Mouse (Mus musculus) erythroblast, embryonic 14.5 days (primary cell): Measurements from ENCODE around the gene Pced1b. TPM values are rescaled to one million over a fixed set of nuclear protein-coding genes. Genes with fewer than 3 reads are reported as not detected.
"Not testable (repeated sequence)": the region's sequence is repeated elsewhere in the genome, so short reads cannot be mapped to it uniquely, and the experiment has no call there.

Source experiments
- H3K27me3 ChIP-seq: 2 replicates; pipeline ENCODE4 v1.6.1; 2012; ENCODE audit warnings: inconsistent platforms; ENCODE audit not compliant: control insufficient read depth
- H3K36me3 ChIP-seq: 2 replicates; pipeline ENCODE4 v1.6.1; 2012; ENCODE audit warnings: mild to moderate bottlenecking, inconsistent platforms; ENCODE audit not compliant: control insufficient read depth
- H3K4me1 ChIP-seq: 2 replicates; pipeline ENCODE4 v1.6.1; 2012; ENCODE audit warnings: inconsistent platforms; ENCODE audit not compliant: control insufficient read depth
- H3K4me3 ChIP-seq: replicated peaks from 2 replicates; pipeline ENCODE3; 2012; ENCODE audit warnings: moderate library complexity, mild to moderate bottlenecking, inconsistent platforms
- H3K9me3 ChIP-seq: 2 replicates; pipeline ENCODE4 v1.6.1; 2012; ENCODE audit warnings: low read length, inconsistent platforms, mixed read lengths; ENCODE audit not compliant: control insufficient read depth
- GATA1 ChIP-seq: IDR thresholded peaks from 2 replicates; pipeline ENCODE4 v1.6.1; 2012; ENCODE audit warnings: low read length, inconsistent platforms, mixed read lengths
- TAL1 ChIP-seq: IDR thresholded peaks from 3 replicates; pipeline ENCODE4 v1.6.1; 2012; ENCODE audit warnings: low read length, inconsistent platforms, mixed read lengths
- polyA plus RNA-seq: library from polyadenylated mRNA; stranded (reverse); fragments of >175 nt; gene quantifications from 2 replicates; pipeline ENCODE4 v1.2.3, GENCODE M21; 2012

Gene Pced1b
- polyA plus RNA-seq: 1.0 and 1.2 TPM in 2 replicates

GRCm38 (mm10) chr15:97246911-97247790, at the start of gene Pced1b, which contains the start of gene Amigo2:
Gene Pced1b (plus strand): TSS chr15:97247107.
Gene Amigo2 (minus strand): TSS chr15:97247287.
- H3K4me3 ChIP-seq: peak within 1 kb of the TSS; percentile 50
- no peak for TF ChIP-seq GATA1
- no peak for TF ChIP-seq TAL1
- no peaks in the 10 kb centered on the region; the same call in none of the 2 replicates for H3K4me1 ChIP-seq
- peaks cover 69% of the 10 kb centered on the region for H3K27me3 ChIP-seq
- H3K9me3 ChIP-seq: no peaks in the 10 kb centered on the region; the same call in 1 of the 2 replicates
- no peaks in the 10 kb centered on the region for H3K36me3 ChIP-seq

DNA sequence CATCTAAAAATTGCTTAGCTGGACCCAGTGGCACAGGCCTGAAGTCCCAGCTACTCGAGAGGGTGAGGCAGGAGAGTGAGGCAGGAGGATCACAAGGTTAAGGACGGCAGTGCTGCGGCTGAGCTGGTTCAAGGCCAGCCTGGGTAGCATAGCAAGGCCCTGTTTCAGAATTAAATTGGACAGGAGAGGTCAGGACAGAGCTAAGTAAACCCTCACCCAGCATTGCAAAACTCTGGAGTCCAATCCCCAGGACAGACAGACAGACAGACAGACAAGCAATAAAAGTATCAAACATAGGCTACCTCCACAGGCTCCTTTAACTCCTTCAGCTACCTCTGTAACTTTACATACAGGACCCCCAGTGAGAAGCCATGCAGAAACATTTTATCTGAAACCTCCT, 42.0 kb upstream of the Pced1b start:
- Histone ChIP-seq H3K9me3 (no peaks in the 10 kb centered on the region), H3K4me1 (no peaks in the 10 kb centered on the region), H3K27me3 (no peaks in the 10 kb centered on the region), H3K36me3 (no peaks in the 10 kb centered on the region), H3K4me3 (no peak overlapping the region)
- TF ChIP-seq TAL1 (no peak), GATA1 (no peak)

DNA sequence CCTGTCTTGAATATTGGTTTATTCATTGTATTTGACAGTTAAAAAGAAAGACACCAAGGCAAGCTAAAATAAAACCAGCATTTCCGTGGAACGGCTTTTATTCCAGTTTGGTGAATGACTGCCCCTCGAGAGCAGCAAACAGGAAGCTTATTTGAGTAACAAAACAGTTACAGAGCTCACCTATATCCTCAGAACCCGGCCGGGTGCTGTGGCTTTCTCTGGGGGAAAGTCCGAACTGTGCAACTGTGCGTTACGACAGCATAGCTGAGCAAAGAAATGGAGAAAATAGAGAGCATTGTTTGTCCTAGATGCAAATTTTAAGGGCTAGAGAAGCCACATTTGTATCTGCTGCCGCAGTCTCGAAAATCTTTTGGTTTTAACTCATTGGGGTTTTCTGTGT, 41.1 kb upstream of the Pced1b start:
- Histone ChIP-seq H3K4me1 (no peaks in the 10 kb centered on the region), H3K36me3 (no peaks in the 10 kb centered on the region), H3K4me3 (no peak overlapping the region), H3K27me3 (no peaks in the 10 kb centered on the region), H3K9me3 (no peaks in the 10 kb centered on the region)
- no peak for TF ChIP-seq GATA1

DNA sequence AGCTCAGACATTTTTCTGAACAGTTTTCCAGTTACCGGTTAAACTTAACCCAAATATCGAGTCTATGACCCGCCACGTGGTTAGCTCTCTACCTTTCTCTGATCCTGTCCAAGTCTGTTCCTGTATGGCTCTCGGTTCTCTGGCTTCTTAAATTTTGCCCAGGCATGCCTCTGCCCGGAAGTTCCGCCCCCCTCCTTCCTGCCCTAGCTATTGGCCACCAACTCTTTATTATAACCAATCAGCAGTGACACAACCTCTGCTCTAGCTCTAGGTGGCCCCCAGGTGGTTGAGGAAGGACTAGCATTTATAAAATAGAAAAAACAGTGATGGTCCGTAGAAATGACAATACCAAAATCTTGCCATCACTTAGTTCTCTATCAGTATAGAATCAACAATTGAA, 40.4 kb upstream of the Pced1b start:
- no peaks in the 10 kb centered on the region for H3K9me3 ChIP-seq
- no peak overlapping the region for H3K4me3 ChIP-seq
- no peaks in the 10 kb centered on the region for H3K4me1 ChIP-seq
- H3K36me3 ChIP-seq: no peaks in the 10 kb centered on the region
- H3K27me3 ChIP-seq: no peaks in the 10 kb centered on the region
- TF ChIP-seq TAL1: no peak
- TF ChIP-seq GATA1: no peak

GRCm38 (mm10) chr15:97209754-97210153, 37.2 kb upstream of the Pced1b start:
- H3K9me3 ChIP-seq, H3K36me3 ChIP-seq, H3K27me3 ChIP-seq, H3K4me3 ChIP-seq, H3K4me1 ChIP-seq: not testable (repeated sequence)

GRCm38 (mm10) chr15:97212501-97213477, 34.1 kb upstream of the Pced1b start:
- Histone ChIP-seq H3K27me3 (no peaks in the 10 kb centered on the region), H3K4me1 (no peaks in the 10 kb centered on the region), H3K36me3 (no peaks in the 10 kb centered on the region), H3K4me3 (no peak overlapping the region), H3K9me3 (peaks cover 2% of the 10 kb centered on the region; the same call in 1 of the 2 replicates)
- TF ChIP-seq TAL1: no peak
- TF ChIP-seq GATA1: no peak

- TF ChIP-seq GATA1 (no peak), TAL1 (no peak)
- Histone ChIP-seq H3K9me3 (peaks cover 6% of the 10 kb centered on the region), H3K4me1 (no peaks in the 10 kb centered on the region), H3K36me3 (no peaks in the 10 kb centered on the region), H3K4me3 (no peak overlapping the region), H3K27me3 (no peaks in the 10 kb centered on the region)
Measured at GRCm38 (mm10) chr15:97216843-97217242, 30.1 kb upstream of the Pced1b start.

DNA sequence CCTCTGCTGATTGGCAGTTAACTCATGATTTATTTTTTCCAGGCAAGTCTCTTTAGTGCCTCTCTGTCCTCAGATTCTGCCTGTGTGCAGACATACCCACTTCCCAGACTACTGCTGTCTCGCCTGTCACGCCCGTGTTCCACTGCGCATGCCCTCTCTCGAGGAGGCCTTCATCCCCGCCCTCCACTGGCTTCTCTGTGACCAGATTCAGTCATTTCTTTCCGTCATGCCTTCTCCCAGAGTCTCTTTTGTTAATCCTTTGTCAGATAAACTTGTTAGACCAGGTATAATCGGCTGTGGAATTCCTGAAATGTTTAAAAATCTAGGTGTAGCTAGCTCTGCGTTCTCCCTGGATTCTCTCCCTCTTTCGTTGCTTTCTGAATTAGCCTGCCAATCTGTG, 23.5 kb upstream of the Pced1b start:
- no peaks in the 10 kb centered on the region for H3K27me3 ChIP-seq
- TF ChIP-seq GATA1: no peak
- no peak overlapping the region for H3K4me3 ChIP-seq
- H3K9me3 ChIP-seq: peaks cover 4% of the 10 kb centered on the region; the same call in 1 of the 2 replicates
- H3K4me1 ChIP-seq: no peaks in the 10 kb centered on the region
- no peaks in the 10 kb centered on the region for H3K36me3 ChIP-seq

GRCm38 (mm10) chr15:97224003-97224402, 22.9 kb upstream of the Pced1b start:
- no peaks in the 10 kb centered on the region for H3K36me3 ChIP-seq
- H3K27me3 ChIP-seq: no peaks in the 10 kb centered on the region
- no peaks in the 10 kb centered on the region for H3K4me1 ChIP-seq
- H3K4me3 ChIP-seq: no peak overlapping the region
- peaks cover 4% of the 10 kb centered on the region; the same call in 1 of the 2 replicates for H3K9me3 ChIP-seq
- TF ChIP-seq TAL1 (no peak), GATA1 (no peak)
